Mouse (Mus musculus) heart, adult 18-20 months (tissue): ENCODE measurements at regions not wholly inside any gene's neighbourhood (a gene's known extent, or its start where the extent isn't known, plus 50 kb on each side); places are given as distances from the start of the nearest gene placed in this dataset.
A peak's percentile ranks its signal among the peaks of the same experiment; 100 is the strongest.

Source experiments
- DNase-seq, 2 experiments: peaks; one replicate each; pipeline ENCODE4 v3.0.0; 2021 to 2022; ENCODE audit warnings: mixed read lengths in 1 of 2

- DNase-seq, result no peak
Measured at GRCm38 (mm10) chr2:133438018-133438417, 113.9 kb upstream of the Bmp2 start.

GRCm38 (mm10) chr2:133443024-133443423 is 108.9 kb upstream of the Bmp2 start:
- no peak for DNase-seq

GRCm38 (mm10) chr2:133443490-133443889 is 108.5 kb upstream of the Bmp2 start:
- DNase-seq, result peak; percentile 44 to 68

- no peak for DNase-seq
Measured at GRCm38 (mm10) chr2:133452947-133453346, 99.0 kb upstream of the Bmp2 start.

GRCm38 (mm10) chr2:133455484-133456170 is 96.3 kb upstream of the Bmp2 start:
- no peak for DNase-seq

- DNase-seq, result no peak
Measured at GRCm38 (mm10) chr2:133456785-133457184, 95.2 kb upstream of the Bmp2 start.

GRCm38 (mm10) chr2:133458735-133459134 is 93.2 kb upstream of the Bmp2 start:
- DNase-seq, result no peak

GRCm38 (mm10) chr2:133460814-133461213 is 91.1 kb upstream of the Bmp2 start:
- no peak for DNase-seq

- no peak for DNase-seq
Measured at GRCm38 (mm10) chr2:133462378-133462777, 89.6 kb upstream of the Bmp2 start.

- no peak for DNase-seq
Measured at GRCm38 (mm10) chr2:133467170-133468168, 84.5 kb upstream of the Bmp2 start.

- no peak for DNase-seq
Measured at GRCm38 (mm10) chr2:133472966-133473744, 78.8 kb upstream of the Bmp2 start.

GRCm38 (mm10) chr2:133474174-133474573 is 77.8 kb upstream of the Bmp2 start:
- no peak for DNase-seq

GRCm38 (mm10) chr2:133480870-133481269 is 71.1 kb upstream of the Bmp2 start:
- DNase-seq, result no peak

- DNase-seq, result no peak
Measured at GRCm38 (mm10) chr2:133481305-133481704, 70.7 kb upstream of the Bmp2 start.

GRCm38 (mm10) chr2:133481785-133482184 is 70.2 kb upstream of the Bmp2 start:
- DNase-seq, result no peak

- DNase-seq, result peak; percentile 17 to 69
Measured at GRCm38 (mm10) chr2:133495443-133495842, 56.5 kb upstream of the Bmp2 start.

- DNase-seq, result no peak
Measured at GRCm38 (mm10) chr2:133496389-133496788, 55.6 kb upstream of the Bmp2 start.

GRCm38 (mm10) chr2:133497071-133497470 is 54.9 kb upstream of the Bmp2 start:
- DNase-seq, result no peak

- DNase-seq, result peak in 1 of 2 experiments; percentile 36
Measured at GRCm38 (mm10) chr2:133497541-133498185, 54.3 kb upstream of the Bmp2 start.

GRCm38 (mm10) chr2:133498186-133498571 is 53.8 kb upstream of the Bmp2 start:
- DNase-seq, result no peak

- DNase-seq, result no peak
Measured at GRCm38 (mm10) chr2:133498717-133499143, 53.2 kb upstream of the Bmp2 start.

GRCm38 (mm10) chr2:133499904-133500303 is 52.1 kb upstream of the Bmp2 start:
- DNase-seq, result no peak
